Mouse (Mus musculus) limb, embryonic 14.5 days (tissue): Measurements from ENCODE around the gene Phox2a. TPM values are rescaled to one million over a fixed set of nuclear protein-coding genes. Genes with fewer than 3 reads are reported as not detected.

ENCODE experiments used
- ATAC-seq: fragments of 200-750 bp; cut with Nextera tagmentation; 2 replicates; pipeline ENCODE4 v1.8.0; 2017; ENCODE audit warnings: low read depth, moderate number of reproducible peaks, moderate TSS enrichment; ENCODE audit not compliant: low FRiP score
- DNase-seq: peaks from one replicate; pipeline ENCODE4 v3.0.0-alpha.2; 2015; ENCODE audit warnings: low spot score
- H3K27ac ChIP-seq: fragments of 300-500 bp; sonication (generic); replicated peaks from 2 replicates; pipeline ENCODE4 v1.5.1; 2014; ENCODE audit warnings: low read depth, mild to moderate bottlenecking, low read length, moderate library complexity, mixed read lengths
- H3K27me3 ChIP-seq: fragments of 300-500 bp; sonication (generic); 2 replicates; pipeline ENCODE4 v1.6.1; 2014; ENCODE audit warnings: low read length, mixed read lengths; ENCODE audit not compliant: control insufficient read depth, insufficient read depth
- H3K36me3 ChIP-seq: fragments of 300-500 bp; sonication (generic); 2 replicates; pipeline ENCODE4 v1.6.1; 2014; ENCODE audit warnings: mild to moderate bottlenecking, low read length, moderate library complexity, mixed read lengths; ENCODE audit not compliant: control insufficient read depth, insufficient read depth
- H3K4me1 ChIP-seq: fragments of 300-500 bp; sonication (generic); 2 replicates; pipeline ENCODE4 v1.6.1; 2014; ENCODE audit warnings: antibody characterized with exemption, low read length, mixed read lengths; ENCODE audit not compliant: control insufficient read depth, insufficient read depth
- H3K4me2 ChIP-seq: fragments of 300-500 bp; sonication (generic); replicated peaks from 2 replicates; pipeline ENCODE4 v1.6.1; 2014; ENCODE audit warnings: low read depth, mild to moderate bottlenecking, low read length, moderate library complexity; ENCODE audit not compliant: severe bottlenecking
- H3K4me3 ChIP-seq: fragments of 300-500 bp; sonication (generic); replicated peaks from 2 replicates; pipeline ENCODE4 v1.5.1; 2014; ENCODE audit warnings: low read length
- H3K9ac ChIP-seq: fragments of 300-500 bp; sonication (generic); 2 replicates; pipeline ENCODE4 v1.6.1; 2014; ENCODE audit warnings: mild to moderate bottlenecking, low read depth, low read length, moderate library complexity; ENCODE audit not compliant: severe bottlenecking
- H3K9me3 ChIP-seq: fragments of 300-500 bp; sonication (generic); 2 replicates; pipeline ENCODE4 v1.6.1; 2016; ENCODE audit warnings: low read length; ENCODE audit not compliant: control insufficient read depth
- POLR2A ChIP-seq: fragments of 200-500 bp; IDR thresholded peaks from 2 replicates; pipeline ENCODE4 v1.8.0; 2012; ENCODE audit warnings: inconsistent platforms, mild to moderate bottlenecking, moderate library complexity, borderline replicate concordance; ENCODE audit not compliant: insufficient read depth, insufficient read length; ENCODE audit errors: extremely low read depth
- WGBS: fragments of 180-500 bp; shearing (Covaris S2); extraction: QIAGEN DNeasy Blood & Tissue Kit; methylation state at CpG from one replicate; pipeline ENCODE4 v1.1.7; 2014; 5-methylcytosine and 5-hydroxymethylcytosine counted together
- polyA plus RNA-seq, 2 experiments: library from polyadenylated mRNA; depleted of rRNA in 1 of 2; stranded (reverse) in 1 of 2; unstranded in 1 of 2; fragments of >200 nt; fragmentation: Nextera tagmentation in 1 of 2; extraction: Ambion mirVana in 1 of 2; gene quantifications; 2 replicates each; pipeline versions ENCODE4 v1.2.1 to v1.2.3; 2012 to 2014

Phox2a gene
- polyA plus RNA-seq, 2 experiments: 0.26 to 0.41 TPM

GRCm38 (mm10) chr7:101866491-101867265 lies 48.6 kb downstream of the Phox2a start:
- Histone ChIP-seq H3K4me2 (no peak overlapping the region), H3K27me3 (no peaks in the 10 kb centered on the region), H3K4me1 (no peaks in the 10 kb centered on the region), H3K27ac (no peak overlapping the region), H3K4me3 (no peak overlapping the region), H3K9ac (no peak overlapping the region), H3K36me3 (no peaks in the 10 kb centered on the region), H3K9me3 (no peaks in the 10 kb centered on the region)
- ATAC-seq (no peak), DNase-seq (no peak)
- TF ChIP-seq POLR2A: no peak
- 83% methylated on average over 11 of the region's 11 CpGs for WGBS

DNA sequence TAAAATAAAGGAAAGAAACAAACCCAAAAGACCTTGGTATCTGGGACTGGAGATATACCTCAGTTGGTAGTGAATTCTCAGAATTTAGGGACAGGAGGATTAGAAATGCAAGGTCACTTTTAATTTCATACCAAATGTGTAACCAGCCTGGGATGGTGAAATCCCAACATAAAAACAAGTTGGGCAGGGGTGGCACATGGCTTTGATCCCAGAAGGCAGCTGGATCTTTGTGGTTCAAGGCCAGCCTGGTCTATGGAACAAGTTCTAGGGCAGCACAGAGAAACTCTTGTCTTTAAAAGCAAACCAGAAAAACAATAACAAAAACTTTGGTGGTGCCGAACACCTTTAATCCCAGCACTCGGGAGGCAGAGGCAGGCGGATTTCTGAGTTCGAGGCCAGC lies 49.4 kb downstream of the Phox2a start:
- H3K4me1 ChIP-seq: no peaks in the 10 kb centered on the region
- no peak for TF ChIP-seq POLR2A
- WGBS: 92% methylated on average over 4 of the region's 4 CpGs

DNA sequence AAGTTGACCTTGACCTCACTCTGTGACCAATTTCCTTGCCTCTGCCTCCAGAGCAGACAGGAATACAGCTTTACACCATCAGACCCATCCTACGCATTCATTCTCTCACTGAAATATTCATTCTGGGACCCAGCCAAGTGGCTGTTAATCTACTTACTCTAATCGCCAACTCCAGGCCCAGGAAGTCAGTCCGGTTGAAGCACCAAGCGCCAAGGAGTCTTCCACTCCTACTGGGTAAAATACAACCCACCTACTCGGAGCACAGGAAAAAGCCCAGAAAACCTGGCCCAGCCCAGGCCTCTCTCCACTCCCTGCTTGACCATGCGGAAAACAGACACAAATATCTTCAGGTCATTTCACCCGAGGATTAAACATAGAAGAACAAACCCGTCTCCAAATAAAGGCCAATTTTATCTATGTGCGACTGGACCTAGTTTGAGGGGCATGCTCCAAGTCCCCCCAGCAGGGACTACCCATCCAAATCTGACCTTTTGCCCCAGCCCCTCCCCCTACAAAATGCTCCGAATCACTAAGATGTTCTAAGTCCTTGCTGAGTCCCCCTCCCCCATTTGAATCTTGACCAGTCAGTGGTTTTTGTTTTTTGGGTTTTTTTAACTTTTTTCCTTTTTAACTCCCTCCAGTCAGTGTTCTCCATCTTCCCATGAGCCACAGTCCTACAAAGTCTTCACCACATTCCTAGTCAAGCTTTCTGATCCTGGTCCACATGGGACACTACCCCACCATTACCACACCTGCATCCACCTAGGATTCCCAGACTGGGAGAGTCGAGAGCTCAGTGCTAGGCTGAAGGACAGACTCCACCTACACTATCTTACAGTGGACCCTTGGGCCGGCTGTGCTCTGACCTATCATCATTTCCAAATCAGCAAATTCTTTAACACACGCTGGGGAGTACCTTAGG lies 50.4 kb downstream of the Phox2a start:
- ATAC-seq (no peak), DNase-seq (no peak)
- no peak overlapping the region for H3K27ac ChIP-seq
- H3K4me1 ChIP-seq: no peaks in the 10 kb centered on the region
- TF ChIP-seq POLR2A: no peak
- no peaks in the 10 kb centered on the region for H3K9me3 ChIP-seq
- WGBS: 78% methylated on average over 13 of the region's 13 CpGs
- H3K36me3 ChIP-seq: no peaks in the 10 kb centered on the region
- H3K4me3 ChIP-seq: no peak overlapping the region
- no peak overlapping the region for H3K4me2 ChIP-seq
- no peaks in the 10 kb centered on the region for H3K27me3 ChIP-seq
- no peak overlapping the region for H3K9ac ChIP-seq

More for the DNA sequence above, 49.4 kb downstream of the Phox2a start:
- H3K4me2 ChIP-seq: no peak overlapping the region
- H3K27me3 ChIP-seq: no peaks in the 10 kb centered on the region
- no peak overlapping the region for H3K27ac ChIP-seq
- DNase-seq (no peak), ATAC-seq (no peak)
- H3K4me3 ChIP-seq: no peak overlapping the region
- H3K9me3 ChIP-seq: no peaks in the 10 kb centered on the region
- H3K36me3 ChIP-seq: no peaks in the 10 kb centered on the region
- H3K9ac ChIP-seq: no peak overlapping the region

DNA sequence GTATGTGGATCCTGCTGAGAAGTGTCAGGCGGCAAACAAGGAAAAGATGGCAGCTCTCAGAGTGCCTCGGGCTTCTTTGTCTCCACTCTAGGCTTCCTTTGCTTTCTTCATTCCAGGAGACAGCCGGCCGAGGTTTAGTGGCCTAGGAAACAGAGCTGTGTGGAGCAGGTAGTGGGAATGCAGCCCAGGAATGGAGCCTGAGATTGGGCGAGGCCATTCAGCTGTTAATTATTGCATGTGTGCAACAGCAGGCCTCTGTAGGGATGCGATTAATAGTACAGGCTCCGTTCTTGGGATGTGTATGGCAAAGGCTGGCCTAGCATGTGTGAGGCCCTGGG lies 51.0 kb downstream of the Phox2a start:
- Histone ChIP-seq H3K36me3 (no peaks in the 10 kb centered on the region), H3K27ac (no peak overlapping the region), H3K27me3 (no peaks in the 10 kb centered on the region), H3K4me1 (no peaks in the 10 kb centered on the region), H3K4me2 (no peak overlapping the region), H3K4me3 (no peak overlapping the region), H3K9ac (no peak overlapping the region), H3K9me3 (no peaks in the 10 kb centered on the region)
- DNase-seq: no peak
- TF ChIP-seq POLR2A: no peak
- 69% methylated on average over 7 of the region's 7 CpGs for WGBS
- ATAC-seq: no peak

DNA sequence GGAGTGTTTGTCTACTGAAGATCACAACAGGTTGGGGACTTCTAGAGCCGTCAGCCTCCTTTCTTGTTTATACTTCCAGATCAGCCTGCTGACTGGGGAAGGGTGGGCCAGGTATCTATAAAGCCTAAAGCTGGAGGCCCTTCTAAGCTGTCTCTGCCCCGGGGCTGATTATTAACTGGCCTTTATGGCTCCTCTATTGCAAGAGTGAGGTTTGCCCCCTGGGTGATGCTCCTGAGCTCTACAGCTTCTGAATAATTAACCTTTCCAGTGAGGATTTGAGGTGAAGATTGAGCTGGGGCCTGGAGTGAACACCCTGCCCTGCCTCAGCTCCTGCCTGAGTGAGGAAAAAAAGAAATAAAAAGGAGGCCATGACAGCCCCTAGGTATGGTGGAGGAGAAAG lies 52.5 kb downstream of the Phox2a start, which contains the start of gene Folr1:
Gene Folr1, minus strand, starts transcription at position 160 of the 400 bp plus-strand sequence.
- no peaks in the 10 kb centered on the region for H3K4me1 ChIP-seq
- no peak for ATAC-seq

More for the DNA sequence above, 52.5 kb downstream of the Phox2a start, which contains the start of gene Folr1:
- Histone ChIP-seq H3K4me3 (no peak within 1 kb of the TSS), H3K4me2 (no peak within 1 kb of the TSS), H3K27ac (no peak within 1 kb of the TSS), H3K27me3 (no peaks in the 10 kb centered on the region), H3K9ac (no peak within 1 kb of the TSS), H3K9me3 (no peaks in the 10 kb centered on the region), H3K36me3 (no peaks in the 10 kb centered on the region)
- no peak for DNase-seq
- TF ChIP-seq POLR2A: no peak
- 46% methylated on average over 2 of the region's 2 CpGs for WGBS
